Mouse (Mus musculus): Measurements from ENCODE around the gene Tpk1.

GRCm38 (mm10) chr6:43337491-43337961 is 328.6 kb downstream of the Tpk1 start:
- TF ChIP-seq POLR2A (IDR thresholded peaks at IDR 0.05; ENCODE audit: extremely low read depth, insufficient read depth, low read length) (no peak), CTCF (IDR thresholded peaks at IDR 0.05; ENCODE audit: low read depth, low read length) (no peak)
